Mouse (Mus musculus) heart, adult 8-10 months (tissue): ENCODE measurements at regions not wholly inside any gene's neighbourhood (a gene's known extent, or its start where the extent isn't known, plus 50 kb on each side); places are given as distances from the start of the nearest gene placed in this dataset.

Source experiments
- DNase-seq: peaks from one replicate; pipeline ENCODE4 v3.0.0; 2022; ENCODE audit warnings: low spot score

- no peak for DNase-seq
These were observed 929.8 kb upstream of the Gm7489 start for GRCm38 (mm10) chr15:52954715-52955593.

- DNase-seq: no peak
These were observed 925.0 kb upstream of the Gm7489 start for GRCm38 (mm10) chr15:52959711-52960110.

GRCm38 (mm10) chr15:52961491-52961890 lies 923.2 kb upstream of the Gm7489 start:
- DNase-seq: peak; percentile 53

- DNase-seq: no peak
These were observed 920.8 kb upstream of the Gm7489 start for GRCm38 (mm10) chr15:52963918-52964317.

GRCm38 (mm10) chr15:52964403-52964802 lies 920.3 kb upstream of the Gm7489 start:
- DNase-seq: no peak

DNA sequence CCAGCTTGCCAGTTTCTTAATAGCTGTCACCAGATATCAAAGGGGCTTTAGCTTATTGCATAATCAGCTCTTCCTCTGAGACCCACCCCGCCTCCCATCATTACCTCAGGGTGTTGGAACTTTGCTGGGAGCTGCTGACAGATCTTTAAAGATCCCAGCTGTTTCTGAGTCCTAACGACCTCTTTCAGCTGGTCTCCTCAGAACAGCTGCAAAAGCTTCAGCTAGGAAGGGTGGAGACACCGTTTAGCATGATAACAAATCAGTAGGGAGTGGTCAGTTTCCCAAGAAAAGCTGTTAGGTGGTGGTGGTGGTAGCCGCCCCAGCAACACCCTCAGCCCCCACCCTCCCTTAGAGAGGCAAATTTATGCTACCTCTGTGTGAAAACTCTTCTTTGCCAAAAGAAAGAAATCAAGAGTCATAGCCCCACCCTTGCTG lies 916.9 kb upstream of the Gm7489 start:
- peak; percentile 76 for DNase-seq

DNA sequence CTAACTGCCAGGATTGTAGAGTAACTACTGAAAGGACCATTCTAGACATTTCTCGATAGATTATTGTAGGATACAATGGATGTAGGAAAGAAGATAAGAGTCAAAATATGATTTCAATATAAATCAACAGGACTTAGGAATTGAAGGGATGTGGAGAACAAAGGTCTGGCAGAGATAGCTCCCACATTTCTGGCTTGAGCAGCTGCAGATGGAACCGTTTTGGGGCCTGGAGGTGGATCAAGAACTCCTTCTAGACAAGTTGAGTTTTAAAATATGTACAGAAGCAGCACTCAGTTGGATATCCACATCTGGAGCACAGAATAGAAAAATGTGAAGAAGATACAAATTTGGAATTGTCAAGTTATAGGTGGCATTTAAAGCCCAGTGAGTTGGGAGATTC lies 901.9 kb upstream of the Gm7489 start:
- no peak for DNase-seq

GRCm38 (mm10) chr15:52990580-52990979 lies 894.1 kb upstream of the Gm7489 start:
- no peak for DNase-seq

DNA sequence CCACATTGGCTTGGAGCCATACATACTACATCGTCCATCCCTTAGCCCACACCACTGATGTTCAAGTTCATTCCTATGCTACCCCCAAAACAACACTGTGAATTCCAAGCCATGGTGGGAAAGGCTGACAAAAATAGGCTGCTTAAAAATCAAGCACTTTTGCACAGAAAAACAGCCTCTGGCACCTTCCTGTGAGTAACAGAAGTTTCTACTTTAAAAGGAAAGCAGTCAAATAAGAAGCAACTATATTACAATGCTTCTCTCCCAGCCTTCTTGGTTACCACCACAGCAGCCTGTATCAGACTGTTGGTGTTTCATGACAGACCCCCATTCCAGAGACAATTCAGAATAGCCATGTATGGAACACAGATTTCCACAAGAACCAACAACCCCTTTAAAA lies 890.4 kb upstream of the Gm7489 start:
- no peak for DNase-seq

DNA sequence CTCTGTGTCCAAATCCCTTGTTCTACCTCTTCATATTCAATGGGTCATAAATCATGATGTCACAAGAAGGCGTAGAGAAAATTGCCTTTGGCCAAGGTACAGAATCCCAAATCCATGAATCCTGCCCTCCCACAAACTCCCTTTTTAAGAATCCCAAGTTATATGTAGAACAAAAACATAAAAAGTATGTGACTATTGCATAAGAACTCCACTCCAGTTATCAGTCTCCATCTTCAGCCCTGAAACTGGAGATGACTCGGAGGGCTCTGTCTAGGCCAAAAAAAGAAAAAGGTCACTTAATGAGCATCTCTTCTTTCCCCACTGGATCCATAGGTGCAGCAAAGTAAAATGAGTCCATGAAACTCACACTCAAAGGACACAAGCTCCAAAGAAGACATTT lies 885.5 kb upstream of the Gm7489 start:
- no peak for DNase-seq

DNA sequence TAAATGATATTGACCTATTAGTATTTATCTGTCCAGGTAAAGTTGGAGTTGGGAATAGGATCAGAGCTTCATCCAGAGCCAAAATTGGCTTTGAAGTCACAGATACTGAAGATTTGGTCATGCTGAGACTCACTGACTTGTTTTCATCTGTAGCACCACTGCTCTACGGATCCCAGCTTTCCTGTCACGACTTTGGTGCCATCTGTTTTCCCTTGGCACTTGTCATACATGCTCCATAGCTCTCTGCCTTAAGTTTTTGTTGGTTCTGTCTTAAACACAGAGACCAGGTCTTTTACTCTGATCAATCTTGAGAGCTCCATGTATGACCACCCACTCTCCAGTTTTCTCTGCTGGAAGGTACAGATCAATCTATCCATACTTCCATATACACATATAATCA lies 884.9 kb upstream of the Gm7489 start:
- DNase-seq: no peak

- peak; percentile 20 for DNase-seq
These were observed 883.3 kb upstream of the Gm7489 start for GRCm38 (mm10) chr15:53001429-53001828.

DNA sequence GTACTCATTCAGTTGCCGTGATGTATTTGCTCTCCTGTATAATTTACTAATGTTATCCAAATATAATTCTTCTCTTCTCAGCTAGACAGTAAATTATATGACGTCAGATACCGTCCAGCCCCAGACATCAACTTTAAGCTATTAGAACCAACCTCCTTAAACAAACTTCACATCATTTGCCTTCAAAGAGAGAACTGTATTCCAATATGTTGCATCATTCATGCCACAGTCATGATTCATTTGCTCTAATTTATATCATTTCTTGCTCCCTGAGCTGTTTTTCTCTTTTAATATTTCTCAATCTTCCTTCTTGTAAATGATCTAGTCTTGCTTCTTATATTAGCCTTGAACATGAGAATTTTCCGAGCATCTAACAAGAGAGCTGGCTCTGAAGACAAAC lies 882.7 kb upstream of the Gm7489 start:
- no peak for DNase-seq

- no peak for DNase-seq
These were observed 880.6 kb upstream of the Gm7489 start for GRCm38 (mm10) chr15:53004078-53004477.

DNA sequence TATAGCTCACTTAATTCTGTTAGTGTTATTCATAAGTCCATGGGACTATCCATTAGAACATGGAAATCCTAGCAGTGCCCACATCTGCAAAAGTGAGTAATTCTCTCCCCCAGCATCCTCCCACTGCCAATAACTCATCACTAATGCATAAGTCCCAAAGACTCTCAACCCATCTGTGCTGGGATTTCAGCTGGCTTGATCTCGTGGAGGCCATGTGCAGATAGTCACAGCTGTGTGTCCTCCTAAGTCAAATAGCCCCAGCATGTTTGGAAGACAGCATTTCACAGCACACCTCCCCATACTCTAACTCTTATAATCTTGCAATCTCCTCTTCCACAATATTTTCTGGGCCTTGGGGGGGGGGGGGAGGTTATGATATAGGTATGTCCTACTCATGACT lies 877.9 kb upstream of the Gm7489 start:
- no peak for DNase-seq

GRCm38 (mm10) chr15:53009337-53009736 lies 875.4 kb upstream of the Gm7489 start:
- no peak for DNase-seq
